In genomic region chr11:114865999-114866398, GRCm38 (mm10) we compare ENCODE assay signal across 12 mouse cellular contexts. TPM values are rescaled to one million over a fixed set of nuclear protein-coding genes. Genes with fewer than 3 reads are reported as not detected.
DNase-seq lines count a peak whose midpoint lies in the region; ATAC-seq and TF ChIP-seq lines count a peak whose summit lies in the region.
"Had no signal": no experiment of that assay in that cellular context is flagged by ENCODE, and none has a peak within 500 bp of the region (broad histone marks: within the 10 kb centered on the region; RNA-seq: fewer than 3 reads in every experiment).

No protein-coding gene starts in this region.

- ATAC-seq in heart, embryonic 13.5 days (ENCODE audit: extremely low read depth, insufficient number of reproducible peaks, low FRiP score, low TSS enrichment) = no peak
- no peak for ATAC-seq in embryonic facial prominence, embryonic 12.5 days (ENCODE audit: insufficient number of reproducible peaks, insufficient read depth, low FRiP score, low TSS enrichment)
- no peak for ATAC-seq in kidney, postnatal 0 days (replicated peaks; ENCODE audit: low FRiP score, low read depth)

- no peak for TF ChIP-seq POLR2A in cerebellum, adult 2 months (IDR thresholded peaks at IDR 0.05; ENCODE audit: borderline replicate concordance, insufficient read depth, low read length)

- H3K9me3 ChIP-seq in heart, embryonic 13.5 days = no peaks in the 10 kb centered on the region
- H3K9me3 ChIP-seq in embryonic facial prominence, embryonic 12.5 days = 0 out of 2 replicates have a peak, but pooled peaks cover 3% of the 10 kb centered on the region
- H3K9me3 ChIP-seq in kidney, postnatal 0 days (replicated peaks; ENCODE audit: low read length) = no peaks in the 10 kb centered on the region

- no peak overlapping the region for H3K4me2 ChIP-seq in heart, embryonic 13.5 days
- H3K4me2 ChIP-seq in embryonic facial prominence, embryonic 12.5 days (replicated peaks) = no peak overlapping the region
- H3K4me2 ChIP-seq in kidney, postnatal 0 days (ENCODE audit: low read length) = no peak overlapping the region
- H3K4me2 ChIP-seq: lung, embryonic 14.5 days had no signal

- no peak for DNase-seq in heart, postnatal 10 days
- peak; percentile 47 to 67 for DNase-seq in cerebellum, adult 2 months
- DNase-seq in kidney, postnatal 0 days (ENCODE audit: low spot score) = no peak
- no peak for DNase-seq in Muller cell, postnatal 12 days (ENCODE audit: inconsistent ontology term)
- no peak for DNase-seq in frontal cortex, adult 2 months (ENCODE audit: extremely low spot score in 1 of 2, low spot score in 1 of 2)
- no peak for DNase-seq in embryo, embryonic 10.5 days (ENCODE audit: low spot score)
- DNase-seq: embryo, embryonic 11 days; lung, embryonic 14.5 days; right cerebral cortex, postnatal 14 days; thymus, postnatal 25 days had no signal

- peaks cover 34% of the 10 kb centered on the region for H3K4me1 ChIP-seq in heart, embryonic 13.5 days
- H3K4me1 ChIP-seq in cerebellum, adult 2 months (ENCODE audit: control insufficient read depth, insufficient read depth, low read length) = peaks cover 72% of the 10 kb centered on the region
- H3K4me1 ChIP-seq in embryonic facial prominence, embryonic 12.5 days = peaks cover 18% of the 10 kb centered on the region
- peaks cover 28% of the 10 kb centered on the region for H3K4me1 ChIP-seq in kidney, postnatal 0 days (replicated peaks; ENCODE audit: insufficient read depth, low read length)

- 71% methylated on average over 5 of the region's 5 CpGs for WGBS in heart, embryonic 13.5 days
- 8% methylated on average over 5 of the region's 5 CpGs for WGBS in cerebellum, adult 2 months
- 76% methylated on average over 5 of the region's 5 CpGs for WGBS in embryonic facial prominence, embryonic 12.5 days
- WGBS in kidney, postnatal 0 days = 52% methylated on average over 5 of the region's 5 CpGs

- no peak overlapping the region for H3K4me3 ChIP-seq in heart, embryonic 13.5 days
- H3K4me3 ChIP-seq in cerebellum, adult 2 months (replicated peaks; ENCODE audit: insufficient read depth, low read depth, low read length) = peak overlapping the region; percentile 7
- no peak overlapping the region for H3K4me3 ChIP-seq in embryonic facial prominence, embryonic 12.5 days
- no peak overlapping the region for H3K4me3 ChIP-seq in kidney, postnatal 0 days (replicated peaks; ENCODE audit: low read depth, low read length)

- no peaks in the 10 kb centered on the region for H3K27me3 ChIP-seq in heart, embryonic 13.5 days (replicated peaks)
- H3K27me3 ChIP-seq in cerebellum, adult 2 months (ENCODE audit: control insufficient read depth, insufficient read depth, low read length) = no peaks in the 10 kb centered on the region
- H3K27me3 ChIP-seq in embryonic facial prominence, embryonic 12.5 days = no peaks in the 10 kb centered on the region
- no peaks in the 10 kb centered on the region for H3K27me3 ChIP-seq in kidney, postnatal 0 days (ENCODE audit: insufficient read depth, low read length)

- TF ChIP-seq CTCF in cerebellum, adult 2 months (IDR thresholded peaks at IDR 0.05; ENCODE audit: borderline replicate concordance, insufficient read depth, low read depth, low read length) = no peak
- TF ChIP-seq CTCF in kidney, postnatal 0 days (IDR thresholded peaks at IDR 0.05; ENCODE audit: low read depth) = no peak

- H3K9ac ChIP-seq in heart, embryonic 13.5 days = 0 out of 2 replicates have a peak overlapping the region, but pooled peaks have one; percentile 8
- no peak overlapping the region for H3K9ac ChIP-seq in embryonic facial prominence, embryonic 12.5 days
- no peak overlapping the region for H3K9ac ChIP-seq in kidney, postnatal 0 days (ENCODE audit: low read depth, low read length)
- H3K9ac ChIP-seq: lung, embryonic 14.5 days had no signal

- intact Hi-C loops in heart, postnatal 10 days (cut with DNase I) = no loop called here

- peak overlapping the region; percentile 85 for H3K27ac ChIP-seq in heart, embryonic 13.5 days (replicated peaks)
- peak overlapping the region; percentile 95 for H3K27ac ChIP-seq in cerebellum, adult 2 months (ENCODE audit: insufficient read depth, low read length)
- H3K27ac ChIP-seq in embryonic facial prominence, embryonic 12.5 days = peak overlapping the region; percentile 48; the same call in 1 of the 2 replicates
- peak overlapping the region; percentile 80 for H3K27ac ChIP-seq in kidney, postnatal 0 days

- peaks cover 45% of the 10 kb centered on the region for H3K36me3 ChIP-seq in heart, embryonic 13.5 days
- peaks cover 62% of the 10 kb centered on the region for H3K36me3 ChIP-seq in embryonic facial prominence, embryonic 12.5 days
- H3K36me3 ChIP-seq in kidney, postnatal 0 days (ENCODE audit: insufficient read depth, low read length) = peaks cover 29% of the 10 kb centered on the region

RNA-seq across cellular contexts. Expression of gene Gprc5c, which starts 15.0 kb away (rescaled TPM):
- 20.6 and 20.7 TPM in 2 replicates for polyA plus RNA-seq in heart, embryonic 13.5 days (2015; fragmentation: Nextera tagmentation; extraction: Ambion mirVana)
- total RNA-seq in heart, postnatal 10 days (2021) = 10 to 100 TPM; 12.9 to 18.1 TPM
- 62.9 and 71.8 TPM in 2 replicates for polyA plus RNA-seq in cerebellum, adult 2 months (2012; rRNA removed)
- 55.7 and 56.3 TPM in 2 replicates for polyA plus RNA-seq in embryonic facial prominence, embryonic 12.5 days (2016; fragmentation: Nextera tagmentation; extraction: Ambion mirVana)
- 118 and 131 TPM in 2 replicates for polyA plus RNA-seq in kidney, postnatal 0 days (2015; fragmentation: Nextera tagmentation; extraction: Ambion mirVana)
- polyA plus RNA-seq in frontal cortex, adult 2 months (2012; rRNA removed) = 3.5 and 4.7 TPM in 2 replicates

RNA-seq across cellular contexts. Expression of gene Cd300a, which starts 23.8 kb away (rescaled TPM):
- polyA plus RNA-seq in heart, embryonic 13.5 days (2015; fragmentation: Nextera tagmentation; extraction: Ambion mirVana) = 0.82 and 1.4 TPM in 2 replicates
- under 1 TPM; 0.96 to 0.99 TPM for total RNA-seq in heart, postnatal 10 days (2021)
- polyA plus RNA-seq in cerebellum, adult 2 months (2012; rRNA removed) = 5.2 and 6.5 TPM in 2 replicates
- 0.87 and 1.5 TPM in 2 replicates for polyA plus RNA-seq in embryonic facial prominence, embryonic 12.5 days (2016; fragmentation: Nextera tagmentation; extraction: Ambion mirVana)
- polyA plus RNA-seq in kidney, postnatal 0 days (2015; fragmentation: Nextera tagmentation; extraction: Ambion mirVana) = 1.5 and 1.7 TPM in 2 replicates
- 0.54 and 0.57 TPM in 2 replicates for polyA plus RNA-seq in frontal cortex, adult 2 months (2012; rRNA removed)

Comparison
In these comparisons a context has a peak if more than half of its experiments do, and no peak if none do; other contexts are left out.
1. DNase-seq: peak in cerebellum, adult 2 months (2 of 2); none in heart, postnatal 10 days (0 of 2), kidney, postnatal 0 days (single experiment), Muller cell, postnatal 12 days (single experiment), frontal cortex, adult 2 months (0 of 2) and embryo, embryonic 10.5 days (single experiment).
2. Peak in every context shown above with its lines, with median percentiles within 50 percentile points of each other: H3K27ac ChIP-seq.